Mouse (Mus musculus) layer of hippocampus, adult 9-11 months (tissue): ENCODE measurements around the gene Apln.
A peak's percentile ranks its signal among the peaks of the same experiment; 100 is the strongest.

Source experiments
- DNase-seq: peaks from one replicate; pipeline ENCODE4 v3.0.0; 2022

Gene Apln

DNA sequence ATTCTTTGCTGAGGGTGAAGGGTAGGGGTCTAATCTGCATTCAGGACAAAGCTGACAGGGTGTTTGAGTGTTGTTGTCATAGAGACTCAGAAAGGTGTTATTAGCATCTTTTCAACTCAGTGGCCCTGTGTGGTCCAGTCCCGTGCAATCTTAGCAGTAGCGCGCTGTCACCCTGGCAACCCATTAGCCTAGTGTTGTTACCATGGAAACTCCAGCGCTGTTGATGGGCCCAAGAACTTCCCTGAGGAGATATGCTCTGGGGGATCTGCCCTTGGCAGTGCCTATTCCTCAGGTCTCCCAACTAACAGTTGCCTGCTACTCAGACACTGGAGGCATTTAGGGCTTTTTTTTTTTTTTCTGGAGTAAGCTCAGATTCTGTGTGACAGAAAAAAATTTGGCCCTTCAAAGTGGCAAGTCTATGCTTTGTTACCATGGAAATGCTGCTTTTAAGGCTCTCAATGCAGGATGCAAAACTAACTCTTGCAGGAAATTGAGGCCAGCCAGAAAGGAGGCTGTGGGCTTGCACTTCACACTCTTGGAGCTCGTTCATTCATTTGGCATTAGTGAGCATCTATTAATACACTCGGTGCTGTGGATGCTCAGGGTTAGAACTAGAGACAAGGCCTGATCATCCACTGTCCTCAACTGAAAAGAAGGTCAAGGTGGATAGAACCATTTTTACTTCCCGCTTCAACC, 17.6 kb downstream of the Apln start:
- peak; percentile 57 for DNase-seq

GRCm38 (mm10) chrX:48011656-48012055, 23.0 kb downstream of the Apln start:
- no peak for DNase-seq

DNA sequence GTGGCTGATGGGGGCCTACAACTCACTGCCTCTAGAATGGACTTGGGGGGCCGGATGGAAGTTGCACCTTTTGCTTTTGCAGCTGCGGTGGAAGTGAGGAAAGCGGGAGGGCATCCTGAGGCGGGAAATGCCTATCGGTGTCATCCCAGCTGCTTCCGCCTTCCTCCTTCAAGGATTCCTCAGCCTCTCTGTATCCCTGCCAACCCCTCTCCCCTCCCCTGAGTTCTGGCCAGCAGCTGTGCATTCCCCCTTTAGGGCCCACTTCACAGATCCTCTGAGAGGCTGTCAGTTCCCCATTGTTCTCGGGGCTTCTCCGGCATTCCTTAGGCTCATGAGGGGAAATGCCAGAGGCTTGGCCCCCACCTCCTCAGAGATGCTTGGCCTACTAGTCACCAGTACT, 28.6 kb downstream of the Apln start:
- DNase-seq, result no peak

DNA sequence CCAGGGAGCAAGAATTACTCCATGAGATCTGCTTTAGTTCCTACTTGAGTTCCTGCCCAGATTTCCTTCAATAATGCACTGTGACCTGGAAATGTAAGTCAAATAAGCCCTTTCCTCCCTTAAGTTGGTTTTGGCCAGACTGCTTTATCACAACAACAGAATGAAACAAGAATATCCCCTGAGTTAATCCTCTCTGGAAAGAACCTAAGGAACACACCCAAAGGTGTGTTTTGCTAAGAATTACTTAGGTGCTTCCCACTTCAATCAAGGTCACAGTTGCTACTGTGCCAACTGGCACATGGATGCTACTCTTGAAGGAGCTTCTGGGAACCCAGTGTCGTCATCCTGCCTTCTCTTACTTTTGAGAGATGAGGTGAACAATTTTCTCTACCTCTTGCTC, 29.9 kb downstream of the Apln start:
- no peak for DNase-seq

DNA sequence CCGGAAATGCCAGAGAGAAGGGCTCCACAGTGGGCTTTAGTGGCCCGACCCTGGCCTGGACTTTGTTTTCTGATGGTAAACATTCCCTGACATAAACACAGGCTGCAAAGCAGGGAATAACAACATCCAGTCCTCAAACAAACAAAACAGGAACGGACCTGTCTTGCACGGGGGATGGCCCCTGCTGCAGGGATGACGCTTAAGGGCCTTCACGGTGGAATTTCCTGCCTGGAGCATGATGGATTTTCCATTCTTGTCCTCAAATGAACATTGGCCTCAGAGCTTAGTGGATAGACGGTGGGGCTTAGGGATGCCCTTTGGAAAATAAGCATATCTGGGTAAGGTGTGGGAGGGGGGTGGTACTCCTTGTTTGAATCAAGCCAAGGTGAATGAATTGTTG, 33.5 kb downstream of the Apln start:
- DNase-seq, result no peak

DNA sequence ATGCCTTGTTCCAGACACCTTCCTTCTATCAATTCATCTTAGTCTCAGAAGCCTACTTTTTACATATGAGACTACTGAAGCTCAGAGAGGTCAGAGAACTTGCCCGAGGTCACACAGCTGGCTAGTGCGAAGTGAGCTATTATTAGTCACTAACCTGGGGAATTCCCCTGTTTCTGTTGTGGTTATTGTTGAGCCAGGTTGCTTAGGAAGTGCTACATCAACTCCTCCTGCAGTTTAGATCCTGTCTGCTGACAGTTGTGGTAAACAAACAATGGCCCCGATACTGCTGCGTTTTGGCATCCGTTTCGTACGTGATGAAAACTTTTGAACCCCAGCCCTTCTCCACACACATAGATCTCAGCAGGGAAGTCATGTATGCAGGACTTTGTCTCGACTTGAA, 36.2 kb downstream of the Apln start:
- DNase-seq, result no peak

DNA sequence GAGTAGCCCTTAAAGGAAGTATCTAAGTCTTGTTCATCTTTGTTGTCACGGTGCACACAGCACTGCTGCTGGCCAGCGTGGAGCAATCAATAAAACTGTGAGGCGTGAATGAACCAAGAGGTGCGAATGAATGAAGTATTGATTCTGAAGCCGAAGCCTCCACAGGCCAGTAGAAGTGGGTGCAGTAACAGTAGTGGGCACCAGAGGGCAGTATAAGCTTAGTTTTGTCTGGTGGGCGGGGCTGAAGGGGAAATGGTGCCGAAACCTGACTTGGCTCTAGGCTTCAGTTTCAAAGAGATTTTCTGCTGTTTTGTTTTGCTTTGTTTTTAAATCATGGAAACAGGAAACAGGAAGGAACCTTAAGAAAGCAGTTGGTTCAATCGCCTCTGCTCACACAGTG, 42.0 kb downstream of the Apln start:
- DNase-seq, result peak; percentile 25

- DNase-seq, result no peak
These were observed 46.6 kb downstream of the Apln start for GRCm38 (mm10) chrX:47988024-47988423.

DNA sequence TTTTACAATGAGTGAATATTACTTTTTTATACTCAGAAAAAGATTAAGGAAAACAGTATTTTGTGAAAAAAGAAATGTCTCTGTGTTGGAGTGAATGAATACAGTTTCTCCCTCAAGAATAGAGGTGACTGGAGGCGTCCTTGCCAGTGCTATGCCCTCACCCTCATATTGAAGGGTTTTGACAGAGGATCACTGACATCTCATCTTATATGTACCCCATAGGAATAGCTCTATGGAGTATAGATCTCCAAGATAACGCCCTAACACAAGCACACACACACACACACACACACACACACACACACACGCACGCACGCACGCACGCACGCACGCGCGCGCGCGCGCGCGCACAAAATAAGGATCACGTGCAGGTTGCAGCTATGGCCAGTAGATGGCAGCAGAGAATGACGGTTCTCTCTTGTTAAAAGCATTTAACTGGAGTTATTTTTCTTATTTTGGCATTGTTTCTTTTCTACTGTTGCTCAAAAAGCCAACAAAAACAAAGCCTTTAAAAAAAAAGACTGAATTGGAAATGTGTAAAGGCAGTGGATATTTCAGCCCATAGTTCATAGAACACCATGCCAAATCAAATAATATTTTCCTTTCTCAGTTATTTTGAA, 49.5 kb downstream of the Apln start:
- DNase-seq, result peak; percentile 40

- DNase-seq, result no peak
These were observed 57.6 kb downstream of the Apln start for GRCm38 (mm10) chrX:47977078-47977477.

GRCm38 (mm10) chrX:47976551-47976950, 58.1 kb downstream of the Apln start:
- peak; percentile 19 for DNase-seq
